Mouse (Mus musculus) liver, embryonic 15.5 days (tissue): ENCODE results near the gene Ccdc130. TPM values are rescaled to one million over a fixed set of nuclear protein-coding genes. Genes with fewer than 3 reads are reported as not detected.

Source experiments
- ATAC-seq: fragments of 200-750 bp; cut with Nextera tagmentation; 2 replicates; pipeline ENCODE4 v1.8.0; 2017; ENCODE audit warnings: moderate number of reproducible peaks, mild to moderate bottlenecking, moderate library complexity; ENCODE audit not compliant: insufficient read depth
- H3K27ac ChIP-seq: fragments of 300-500 bp; sonication (generic); replicated peaks from 2 replicates; pipeline ENCODE4 v1.5.1; 2015; ENCODE audit warnings: mild to moderate bottlenecking, inconsistent platforms
- H3K27me3 ChIP-seq: fragments of 300-500 bp; sonication (generic); 2 replicates; pipeline ENCODE4 v1.6.1; 2015; ENCODE audit warnings: mild to moderate bottlenecking, inconsistent platforms
- H3K36me3 ChIP-seq: fragments of 300-500 bp; sonication (generic); replicated peaks from 2 replicates; pipeline ENCODE4 v1.6.1; 2015; ENCODE audit warnings: moderate library complexity, mild to moderate bottlenecking, inconsistent platforms
- H3K4me1 ChIP-seq: fragments of 300-500 bp; sonication (generic); replicated peaks from 2 replicates; pipeline ENCODE4 v1.6.1; 2015; ENCODE audit warnings: inconsistent platforms
- H3K4me2 ChIP-seq: fragments of 300-500 bp; sonication (generic); 2 replicates; pipeline ENCODE4 v1.6.1; 2015; ENCODE audit warnings: moderate library complexity, mild to moderate bottlenecking, inconsistent platforms
- H3K4me3 ChIP-seq: fragments of 300-500 bp; sonication (generic); replicated peaks from 2 replicates; pipeline ENCODE4 v1.5.1; 2015; ENCODE audit warnings: mild to moderate bottlenecking, inconsistent platforms
- H3K9ac ChIP-seq: fragments of 300-500 bp; sonication (generic); 2 replicates; pipeline ENCODE4 v1.6.1; 2015; ENCODE audit warnings: moderate library complexity, mild to moderate bottlenecking, inconsistent platforms
- H3K9me3 ChIP-seq: fragments of 300-500 bp; sonication (generic); replicated peaks from 2 replicates; pipeline ENCODE4 v1.6.1; 2016; ENCODE audit warnings: inconsistent platforms
- WGBS: fragments of 180-500 bp; shearing (Covaris S2); methylation state at CpG from one replicate; pipeline ENCODE4 v1.1.7; 2015; ENCODE audit warnings: mixed read lengths; ENCODE audit not compliant: insufficient replicate concordance; 5-methylcytosine and 5-hydroxymethylcytosine counted together
- polyA plus RNA-seq: library from polyadenylated mRNA; unstranded; fragments of >200 nt; fragmentation: Nextera tagmentation; extraction: Ambion mirVana; gene quantifications from 2 replicates; pipeline ENCODE4 v1.2.1, GENCODE M21; 2015

The Ccdc130 gene
- polyA plus RNA-seq, 1 experiment from 2014 or later, result 7.3 TPM

GRCm38 (mm10) chr8:84236998-84237473 lies 33.1 kb downstream of the Ccdc130 start, which contains the start of gene Zswim4:
Zswim4 (minus strand) TSS chr8:84237055.
- Histone ChIP-seq H3K27ac (peak within 1 kb of the TSS; percentile 78), H3K27me3 (no peaks in the 10 kb centered on the region), H3K36me3 (no peaks in the 10 kb centered on the region), H3K9me3 (no peaks in the 10 kb centered on the region), H3K4me2 (peak within 1 kb of the TSS; percentile 94), H3K4me1 (peaks cover 27% of the 10 kb centered on the region), H3K9ac (peak within 1 kb of the TSS; percentile 93), H3K4me3 (peak within 1 kb of the TSS; percentile 90)
- WGBS, result under 1% methylated on average over 35 of the region's 35 CpGs
- peak; percentile 99 for ATAC-seq

- Histone ChIP-seq H3K4me3 (peak overlapping the region; percentile 90), H3K4me1 (peaks cover 27% of the 10 kb centered on the region), H3K9ac (peak overlapping the region; percentile 93), H3K9me3 (no peaks in the 10 kb centered on the region), H3K27ac (peak overlapping the region; percentile 67), H3K4me2 (peak overlapping the region; percentile 94), H3K27me3 (no peaks in the 10 kb centered on the region), H3K36me3 (no peaks in the 10 kb centered on the region)
- no peak for ATAC-seq
- WGBS, result under 1% methylated on average over 27 of the region's 30 CpGs
These were observed 33.7 kb downstream of the Ccdc130 start for GRCm38 (mm10) chr8:84236410-84236997.

GRCm38 (mm10) chr8:84235746-84236409 lies 34.3 kb downstream of the Ccdc130 start:
- H3K4me3 ChIP-seq, result peak overlapping the region; percentile 90
- peaks cover 27% of the 10 kb centered on the region for H3K4me1 ChIP-seq
- no peak for ATAC-seq
- 0 out of 2 replicates have a peak overlapping the region, but pooled peaks have one; percentile 67 for H3K27ac ChIP-seq
- H3K9me3 ChIP-seq, result no peaks in the 10 kb centered on the region
- H3K9ac ChIP-seq, result peak overlapping the region; percentile 93
- H3K4me2 ChIP-seq, result peak overlapping the region; percentile 94
- WGBS, result 23% methylated on average over 10 of the region's 10 CpGs
- H3K36me3 ChIP-seq, result no peaks in the 10 kb centered on the region
- no peaks in the 10 kb centered on the region for H3K27me3 ChIP-seq

- no peak for ATAC-seq
- 71% methylated on average over 2 of the region's 2 CpGs for WGBS
- H3K36me3 ChIP-seq, result peaks cover 4% of the 10 kb centered on the region; the same call in 1 of the 2 replicates
- H3K4me1 ChIP-seq, result peaks cover 25% of the 10 kb centered on the region
- no peak overlapping the region for H3K4me2 ChIP-seq
- H3K4me3 ChIP-seq, result no peak overlapping the region
- no peak overlapping the region for H3K9ac ChIP-seq
- H3K27ac ChIP-seq, result no peak overlapping the region
- H3K27me3 ChIP-seq, result no peaks in the 10 kb centered on the region
- H3K9me3 ChIP-seq, result no peaks in the 10 kb centered on the region
These were observed 37.1 kb downstream of the Ccdc130 start for GRCm38 (mm10) chr8:84233055-84233454.

- Histone ChIP-seq H3K27ac (no peak overlapping the region), H3K4me1 (peaks cover 6% of the 10 kb centered on the region), H3K36me3 (peaks cover 8% of the 10 kb centered on the region; the same call in 1 of the 2 replicates), H3K4me3 (no peak overlapping the region), H3K9ac (no peak overlapping the region), H3K9me3 (no peaks in the 10 kb centered on the region), H3K27me3 (no peaks in the 10 kb centered on the region), H3K4me2 (no peak overlapping the region)
- ATAC-seq, result no peak
- WGBS, result 66% methylated on average over 17 of the region's 17 CpGs
These were observed 39.4 kb downstream of the Ccdc130 start for GRCm38 (mm10) chr8:84230735-84231134.

GRCm38 (mm10) chr8:84223322-84224029 lies 46.7 kb downstream of the Ccdc130 start:
- no peak for ATAC-seq
- Histone ChIP-seq H3K9me3 (no peaks in the 10 kb centered on the region), H3K36me3 (peaks cover 8% of the 10 kb centered on the region), H3K4me2 (no peak overlapping the region), H3K4me3 (no peak overlapping the region), H3K27me3 (no peaks in the 10 kb centered on the region), H3K27ac (no peak overlapping the region), H3K9ac (no peak overlapping the region), H3K4me1 (peaks cover 15% of the 10 kb centered on the region)
- WGBS, result 76% methylated on average over 21 of the region's 21 CpGs

GRCm38 (mm10) chr8:84222566-84223165 lies 47.5 kb downstream of the Ccdc130 start:
- Histone ChIP-seq H3K4me2 (no peak overlapping the region), H3K9me3 (no peaks in the 10 kb centered on the region), H3K4me1 (peaks cover 15% of the 10 kb centered on the region), H3K27ac (peak overlapping the region; percentile 72), H3K27me3 (no peaks in the 10 kb centered on the region), H3K36me3 (peaks cover 12% of the 10 kb centered on the region), H3K9ac (no peak overlapping the region), H3K4me3 (no peak overlapping the region)
- ATAC-seq, result 0 out of 2 replicates have a peak, but pooled peaks have one; percentile 22
- WGBS, result 51% methylated on average over 9 of the region's 9 CpGs

GRCm38 (mm10) chr8:84220105-84220504 lies 50.1 kb downstream of the Ccdc130 start:
- Histone ChIP-seq H3K4me2 (no peak overlapping the region), H3K4me1 (peaks cover 15% of the 10 kb centered on the region), H3K9ac (no peak overlapping the region), H3K27me3 (no peaks in the 10 kb centered on the region), H3K36me3 (peaks cover 11% of the 10 kb centered on the region), H3K27ac (no peak overlapping the region), H3K4me3 (no peak overlapping the region), H3K9me3 (no peaks in the 10 kb centered on the region)
- WGBS, result 45% methylated on average over 7 of the region's 7 CpGs
- ATAC-seq, result no peak

- no peak overlapping the region for H3K4me2 ChIP-seq
- no peaks in the 10 kb centered on the region for H3K27me3 ChIP-seq
- ATAC-seq, result no peak
- no peak overlapping the region for H3K4me3 ChIP-seq
- WGBS, result 77% methylated on average over 5 of the region's 5 CpGs
- H3K36me3 ChIP-seq, result peaks cover 8% of the 10 kb centered on the region
- H3K4me1 ChIP-seq, result peaks cover 12% of the 10 kb centered on the region
- H3K27ac ChIP-seq, result no peak overlapping the region
- H3K9ac ChIP-seq, result no peak overlapping the region
- H3K9me3 ChIP-seq, result no peaks in the 10 kb centered on the region
These were observed 52.0 kb downstream of the Ccdc130 start for GRCm38 (mm10) chr8:84218143-84218542.

GRCm38 (mm10) chr8:84217206-84217605 lies 53.0 kb downstream of the Ccdc130 start:
- H3K4me3 ChIP-seq, result no peak overlapping the region
- H3K4me1 ChIP-seq, result 0 out of 2 replicates have a peak, but pooled peaks cover 4% of the 10 kb centered on the region
- H3K27me3 ChIP-seq, result no peaks in the 10 kb centered on the region
- ATAC-seq, result no peak
- no peaks in the 10 kb centered on the region for H3K9me3 ChIP-seq
- peaks cover 13% of the 10 kb centered on the region for H3K36me3 ChIP-seq
- no peak overlapping the region for H3K4me2 ChIP-seq
- H3K9ac ChIP-seq, result no peak overlapping the region
- WGBS, result 85% methylated on average over 11 of the region's 11 CpGs
- no peak overlapping the region for H3K27ac ChIP-seq

- Histone ChIP-seq H3K9me3 (no peaks in the 10 kb centered on the region), H3K4me2 (no peak overlapping the region), H3K9ac (no peak overlapping the region), H3K4me3 (no peak overlapping the region), H3K36me3 (peaks cover 17% of the 10 kb centered on the region), H3K27me3 (no peaks in the 10 kb centered on the region), H3K4me1 (peaks cover 20% of the 10 kb centered on the region), H3K27ac (no peak overlapping the region)
- WGBS, result 66% methylated on average over 4 of the region's 4 CpGs
- ATAC-seq, result no peak
These were observed 56.9 kb downstream of the Ccdc130 start for GRCm38 (mm10) chr8:84213277-84213676.
